Mouse (Mus musculus) kidney, embryonic 15.5 days (tissue): ENCODE measurements around the gene Scn10a. TPM values are rescaled to one million over a fixed set of nuclear protein-coding genes. Genes with fewer than 3 reads are reported as not detected.
A peak's percentile ranks its signal among the peaks of the same experiment; 100 is the strongest.

ENCODE experiments used
- ATAC-seq: fragments of 200-750 bp; cut with Nextera tagmentation; replicated peaks from 2 replicates; pipeline ENCODE4 v1.8.0; 2017; ENCODE audit warnings: moderate TSS enrichment; ENCODE audit not compliant: low FRiP score
- H3K27ac ChIP-seq: fragments of 300-500 bp; sonication (generic); 2 replicates; pipeline ENCODE4 v1.5.1; 2015; ENCODE audit warnings: mild to moderate bottlenecking, inconsistent platforms
- H3K27me3 ChIP-seq: fragments of 300-500 bp; sonication (generic); 2 replicates; pipeline ENCODE4 v1.6.1; 2015; ENCODE audit warnings: inconsistent platforms
- H3K36me3 ChIP-seq: fragments of 300-500 bp; sonication (generic); 2 replicates; pipeline ENCODE4 v1.6.1; 2015; ENCODE audit warnings: inconsistent platforms
- H3K4me1 ChIP-seq: fragments of 300-500 bp; sonication (generic); 2 replicates; pipeline ENCODE4 v1.6.1; 2015; ENCODE audit warnings: inconsistent platforms
- H3K4me2 ChIP-seq: fragments of 300-500 bp; sonication (generic); 2 replicates; pipeline ENCODE4 v1.6.1; 2015; ENCODE audit warnings: moderate library complexity, mild to moderate bottlenecking, inconsistent platforms
- H3K4me3 ChIP-seq: fragments of 300-500 bp; sonication (generic); replicated peaks from 2 replicates; pipeline ENCODE4 v1.5.1; 2015; ENCODE audit warnings: mild to moderate bottlenecking, inconsistent platforms
- H3K9ac ChIP-seq: fragments of 300-500 bp; sonication (generic); 2 replicates; pipeline ENCODE4 v1.6.1; 2015; ENCODE audit warnings: mild to moderate bottlenecking, inconsistent platforms
- H3K9me3 ChIP-seq: fragments of 300-500 bp; sonication (generic); replicated peaks from 2 replicates; pipeline ENCODE4 v1.6.1; 2016; ENCODE audit warnings: inconsistent platforms
- WGBS: fragments of 180-500 bp; shearing (Covaris S2); methylation state at CpG from one replicate; pipeline ENCODE4 v1.1.7; 2015; ENCODE audit warnings: mixed read lengths; 5-methylcytosine and 5-hydroxymethylcytosine counted together
- polyA plus RNA-seq: library from polyadenylated mRNA; unstranded; fragments of >200 nt; fragmentation: Nextera tagmentation; extraction: Ambion mirVana; gene quantifications from 2 replicates; pipeline ENCODE4 v1.2.1, GENCODE M21; 2015

The Scn10a gene
- polyA plus RNA-seq, 1 experiment from 2014 or later, result not detected

GRCm38 (mm10) chr9:119570652-119571051, 148.5 kb downstream of the Scn10a start:
- H3K9ac ChIP-seq, result no peak overlapping the region
- WGBS, result 19% methylated on average over 9 of the region's 9 CpGs

DNA sequence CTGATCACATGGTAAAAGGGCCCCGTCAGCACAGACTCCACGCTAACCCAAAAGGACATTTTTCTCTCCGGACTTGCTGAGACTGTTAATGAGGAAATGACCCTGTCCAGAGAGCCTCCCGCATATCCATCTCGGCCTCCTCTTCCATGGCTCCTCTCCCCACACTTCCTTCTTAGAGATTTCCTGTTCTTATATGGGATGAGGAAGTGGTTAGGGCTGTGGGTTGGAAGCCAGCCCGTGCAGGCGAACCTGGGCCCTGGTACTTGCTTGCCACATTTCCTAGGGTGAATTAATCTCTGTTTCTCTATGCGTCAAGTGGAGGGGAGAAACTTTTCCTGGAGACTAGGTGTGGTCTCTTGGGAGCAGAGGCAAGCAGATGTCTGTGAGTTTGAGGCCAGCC, 150.4 kb downstream of the Scn10a start:
- H3K9me3 ChIP-seq, result no peaks in the 10 kb centered on the region
- no peak overlapping the region for H3K9ac ChIP-seq
- peaks cover 69% of the 10 kb centered on the region for H3K27me3 ChIP-seq
- no peaks in the 10 kb centered on the region for H3K36me3 ChIP-seq
- peaks cover 13% of the 10 kb centered on the region for H3K4me1 ChIP-seq
- no peak for ATAC-seq
- no peak overlapping the region for H3K4me2 ChIP-seq
- no peak overlapping the region for H3K4me3 ChIP-seq
- 73% methylated on average over 8 of the region's 8 CpGs for WGBS
- H3K27ac ChIP-seq, result no peak overlapping the region

More at GRCm38 (mm10) chr9:119570652-119571051, 148.5 kb downstream of the Scn10a start:
- Histone ChIP-seq H3K4me3 (no peak overlapping the region), H3K27ac (no peak overlapping the region), H3K4me2 (no peak overlapping the region), H3K9me3 (no peaks in the 10 kb centered on the region), H3K27me3 (peaks cover 82% of the 10 kb centered on the region), H3K4me1 (peaks cover 13% of the 10 kb centered on the region), H3K36me3 (no peaks in the 10 kb centered on the region)
- no peak for ATAC-seq

GRCm38 (mm10) chr9:119567800-119568199, 151.3 kb downstream of the Scn10a start:
- Histone ChIP-seq H3K4me3 (no peak overlapping the region), H3K27me3 (peaks cover 60% of the 10 kb centered on the region), H3K4me2 (no peak overlapping the region), H3K9me3 (no peaks in the 10 kb centered on the region), H3K4me1 (peaks cover 13% of the 10 kb centered on the region), H3K27ac (no peak overlapping the region), H3K36me3 (no peaks in the 10 kb centered on the region), H3K9ac (no peak overlapping the region)
- WGBS, result 79% methylated on average over 5 of the region's 5 CpGs
- ATAC-seq, result no peak

- ATAC-seq, result peak; percentile 71
- no peak overlapping the region for H3K4me3 ChIP-seq
- WGBS, result 11% methylated on average over 10 of the region's 10 CpGs
- H3K27ac ChIP-seq, result no peak overlapping the region
- H3K4me2 ChIP-seq, result peak overlapping the region; percentile 8; the same call in 1 of the 2 replicates
- no peaks in the 10 kb centered on the region for H3K9me3 ChIP-seq
- no peak overlapping the region for H3K9ac ChIP-seq
- peaks cover 28% of the 10 kb centered on the region for H3K4me1 ChIP-seq
- H3K27me3 ChIP-seq, result peaks cover 44% of the 10 kb centered on the region
- H3K36me3 ChIP-seq, result no peaks in the 10 kb centered on the region
These were observed 152.9 kb downstream of the Scn10a start for GRCm38 (mm10) chr9:119566214-119566613.

DNA sequence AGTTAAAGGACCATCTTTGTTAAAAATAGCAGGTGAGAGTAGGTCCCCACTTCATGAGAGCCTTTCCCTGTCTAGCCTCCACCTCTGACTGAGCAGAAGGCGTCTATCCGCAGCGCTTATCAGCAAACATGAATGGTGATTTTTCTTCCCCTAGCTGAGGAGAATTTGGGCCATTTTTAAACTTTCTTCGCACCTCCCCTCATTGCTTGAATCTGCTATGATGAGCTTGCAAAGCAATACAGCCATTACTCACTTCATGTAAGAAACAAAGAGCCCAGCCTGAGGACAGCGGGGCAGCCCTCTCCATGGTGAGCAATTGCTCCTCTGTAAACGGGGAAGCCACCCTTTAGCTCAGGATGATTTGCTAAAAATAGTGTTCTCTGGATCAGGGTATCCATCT, 154.3 kb downstream of the Scn10a start:
- Histone ChIP-seq H3K4me1 (peaks cover 36% of the 10 kb centered on the region), H3K4me3 (no peak overlapping the region), H3K4me2 (no peak overlapping the region), H3K9ac (no peak overlapping the region), H3K27ac (no peak overlapping the region), H3K27me3 (peaks cover 30% of the 10 kb centered on the region), H3K9me3 (no peaks in the 10 kb centered on the region), H3K36me3 (no peaks in the 10 kb centered on the region)
- WGBS, result 69% methylated on average over 6 of the region's 6 CpGs
- ATAC-seq, result no peak

DNA sequence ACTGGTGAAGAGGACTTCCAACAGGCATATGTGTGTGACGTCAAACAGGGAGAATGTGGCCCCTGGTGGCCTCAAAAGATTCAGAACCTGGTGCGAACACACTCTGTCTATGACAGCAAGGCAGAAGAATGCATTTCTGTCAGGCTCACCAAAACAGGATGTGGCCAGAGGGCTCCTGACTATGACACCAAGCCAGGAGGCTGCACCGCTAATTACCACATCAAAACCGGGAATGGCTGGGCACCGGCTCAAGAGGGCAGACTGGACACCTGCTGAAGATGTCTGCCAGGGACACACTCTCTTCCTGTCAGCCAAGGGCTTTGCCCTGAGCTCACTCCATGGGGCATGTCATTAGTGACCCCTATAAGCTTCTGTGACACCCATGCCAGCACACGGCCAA, 155.5 kb downstream of the Scn10a start:
- H3K36me3 ChIP-seq, result no peaks in the 10 kb centered on the region
- H3K9ac ChIP-seq, result no peak overlapping the region
- H3K27ac ChIP-seq, result no peak overlapping the region
- 75% methylated on average over 6 of the region's 6 CpGs for WGBS
- H3K9me3 ChIP-seq, result no peaks in the 10 kb centered on the region
- ATAC-seq, result no peak
- no peak overlapping the region for H3K4me2 ChIP-seq
- peaks cover 40% of the 10 kb centered on the region for H3K4me1 ChIP-seq
- H3K27me3 ChIP-seq, result peaks cover 22% of the 10 kb centered on the region
- H3K4me3 ChIP-seq, result no peak overlapping the region

GRCm38 (mm10) chr9:119562256-119562655, 156.9 kb downstream of the Scn10a start:
- Histone ChIP-seq H3K4me1 (peaks cover 40% of the 10 kb centered on the region), H3K36me3 (no peaks in the 10 kb centered on the region), H3K27me3 (peaks cover 22% of the 10 kb centered on the region), H3K9me3 (no peaks in the 10 kb centered on the region), H3K4me2 (no peak overlapping the region), H3K9ac (no peak overlapping the region), H3K27ac (no peak overlapping the region), H3K4me3 (no peak overlapping the region)
- 57% methylated on average over 12 of the region's 12 CpGs for WGBS
- ATAC-seq, result no peak

DNA sequence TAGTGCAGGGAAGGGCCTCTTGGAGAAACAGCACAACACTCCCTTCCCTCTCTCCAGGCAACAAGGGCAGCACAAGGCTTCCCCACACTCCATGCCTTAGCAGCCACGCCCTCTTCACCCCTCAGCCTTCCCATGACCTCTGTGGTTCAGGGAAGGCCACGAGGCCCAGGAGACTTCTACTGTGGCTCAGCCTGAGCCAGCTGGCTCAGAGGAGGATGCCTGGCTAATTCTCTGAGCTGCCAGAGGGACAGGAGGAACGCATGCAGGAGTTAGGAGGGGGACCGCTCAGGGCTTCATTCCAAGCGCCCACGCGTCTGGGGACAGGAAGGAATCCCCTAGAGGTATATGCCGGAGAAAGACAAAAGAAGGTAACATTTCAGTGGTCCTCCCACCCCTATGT, 157.4 kb downstream of the Scn10a start:
- H3K9ac ChIP-seq, result no peak overlapping the region
- H3K4me2 ChIP-seq, result no peak overlapping the region
- no peak for ATAC-seq
- H3K27ac ChIP-seq, result no peak overlapping the region
- H3K36me3 ChIP-seq, result no peaks in the 10 kb centered on the region
- peaks cover 38% of the 10 kb centered on the region for H3K4me1 ChIP-seq
- WGBS, result 35% methylated on average over 8 of the region's 8 CpGs
- no peaks in the 10 kb centered on the region for H3K9me3 ChIP-seq
- peaks cover 17% of the 10 kb centered on the region for H3K27me3 ChIP-seq
- no peak overlapping the region for H3K4me3 ChIP-seq

DNA sequence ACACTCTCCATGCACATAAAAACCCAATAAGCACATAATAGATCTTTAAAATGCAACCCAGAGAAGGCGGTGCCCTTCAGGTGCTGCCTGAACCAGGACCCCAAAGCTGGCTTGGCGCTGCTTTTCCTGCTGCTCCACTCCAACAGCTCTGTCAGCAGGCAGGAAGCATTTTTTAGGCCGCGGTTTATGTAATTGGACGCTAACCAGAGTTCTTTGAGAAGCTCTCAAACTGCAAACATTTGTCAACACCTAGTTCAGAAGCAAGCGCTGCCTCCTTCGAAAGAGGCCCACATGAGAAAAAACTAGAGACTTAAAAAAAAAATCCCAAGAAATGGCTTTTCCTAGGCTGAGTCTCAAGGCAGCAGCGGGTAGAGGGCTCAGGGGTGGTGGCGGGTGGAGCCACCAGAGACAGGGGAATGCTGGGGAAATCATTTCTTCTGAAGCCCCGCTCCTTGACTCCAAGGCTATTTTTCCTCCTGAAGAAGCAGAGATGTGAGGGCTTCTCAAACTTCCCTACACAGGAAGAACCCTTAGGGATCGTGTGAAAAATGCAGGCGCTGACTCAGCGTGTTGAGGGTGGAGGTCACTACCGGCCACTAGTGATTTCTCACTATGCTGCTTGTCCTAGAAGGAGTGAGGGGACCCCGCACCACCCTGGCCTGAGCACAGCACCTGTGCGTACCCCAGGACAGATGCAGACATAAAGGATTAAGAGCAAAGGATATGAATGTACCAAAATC, 159.4 kb downstream of the Scn10a start:
- ATAC-seq, result no peak

More for the DNA sequence above, 159.4 kb downstream of the Scn10a start:
- peaks cover 29% of the 10 kb centered on the region for H3K4me1 ChIP-seq
- H3K4me2 ChIP-seq, result no peak overlapping the region
- H3K9ac ChIP-seq, result no peak overlapping the region
- no peak overlapping the region for H3K27ac ChIP-seq
- H3K36me3 ChIP-seq, result no peaks in the 10 kb centered on the region
- no peak overlapping the region for H3K4me3 ChIP-seq
- no peaks in the 10 kb centered on the region; the same call in 1 of the 2 replicates for H3K27me3 ChIP-seq
- WGBS, result 65% methylated on average over 16 of the region's 16 CpGs
- no peaks in the 10 kb centered on the region for H3K9me3 ChIP-seq

Other genes with a start within 250 kb of the Scn10a start
- 0.19 and 0.32 TPM in 2 replicates for gene Scn5a, start 140.3 kb downstream of the Scn10a start, polyA plus RNA-seq
- gene Scn11a, start 106.1 kb upstream of the Scn10a start, polyA plus RNA-seq, result 0.04 TPM in 2 replicates
- 51.9 and 53.6 TPM in 2 replicates for gene Wdr48, start 175.6 kb upstream of the Scn10a start, polyA plus RNA-seq
- 27.7 and 29.7 TPM in 2 replicates for gene Gorasp1, start 218.2 kb upstream of the Scn10a start, polyA plus RNA-seq
- 0.26 and 0.29 TPM in 2 replicates for gene Ttc21a, start 218.3 kb upstream of the Scn10a start, polyA plus RNA-seq